Mouse (Mus musculus) megakaryocyte-erythroid progenitor cell, adult 5-6 weeks (primary cell): Measurements from ENCODE around the gene Clec4f. TPM values are rescaled to one million over a fixed set of nuclear protein-coding genes. Genes with fewer than 3 reads are reported as not detected.
A peak's percentile ranks its signal among the peaks of the same experiment; 100 is the strongest.
"Not testable (repeated sequence)": the region's sequence is repeated elsewhere in the genome, so short reads cannot be mapped to it uniquely, and the experiment has no call there.

Source experiments
- ATAC-seq: replicated peaks from 2 replicates; pipeline ENCODE4 v1.8.0; 2016; ENCODE audit warnings: mild to moderate bottlenecking, inconsistent platforms; ENCODE audit not compliant: severe bottlenecking, poor library complexity, low FRiP score, low TSS enrichment
- total RNA-seq, 2 experiments: library from RNA; stranded (forward) in 1 of 2; stranded (reverse) in 1 of 2; fragments of 200-1000, 215-1000 nt in 1 of 2; fragments of >200 nt in 1 of 2; fragmentation: Nextera tagmentation in 1 of 2; gene quantifications; 2 replicates each; pipeline ENCODE4 v1.2.3; 2014 to 2017

Clec4f gene
- total RNA-seq, 2 experiments from 2014 or later = not detected

DNA sequence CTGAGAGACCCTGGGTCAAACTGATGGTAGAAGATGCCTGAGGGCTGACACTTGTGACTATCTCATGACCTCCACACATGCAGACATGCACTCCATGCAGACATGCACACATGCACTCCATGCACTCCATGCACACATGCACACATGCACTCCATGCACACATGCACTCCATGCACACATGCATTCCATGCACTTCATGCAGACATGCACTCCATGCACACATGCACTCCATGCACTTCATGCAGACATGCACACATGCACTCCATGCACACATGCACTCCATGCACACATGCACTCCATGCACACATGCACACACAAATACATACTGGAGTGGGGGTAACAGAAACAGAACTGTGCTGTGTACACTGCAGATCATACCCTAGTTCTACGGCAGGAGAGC is 20.7 kb downstream of the Clec4f start:
- no peak for ATAC-seq

DNA sequence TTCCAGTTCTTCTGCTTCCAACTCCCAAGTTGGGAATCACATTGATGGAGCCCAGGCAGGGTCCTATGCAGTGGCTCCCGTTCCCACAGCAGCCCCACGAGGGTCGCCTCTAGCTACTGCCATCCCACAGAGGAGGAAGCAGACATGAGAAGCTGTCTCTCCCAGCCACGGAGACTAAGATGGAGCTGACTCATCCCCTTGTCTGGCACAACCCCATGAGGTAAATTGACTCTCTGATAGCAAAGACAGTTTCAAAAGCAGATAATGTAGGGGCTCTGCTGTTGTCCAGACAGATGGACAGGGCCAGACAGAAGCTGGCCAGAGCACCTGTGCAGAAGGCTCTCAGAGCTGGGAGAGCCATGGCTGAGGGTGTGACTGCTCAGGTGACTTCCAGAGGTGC is 21.4 kb downstream of the Clec4f start:
- ATAC-seq = not testable (repeated sequence)

DNA sequence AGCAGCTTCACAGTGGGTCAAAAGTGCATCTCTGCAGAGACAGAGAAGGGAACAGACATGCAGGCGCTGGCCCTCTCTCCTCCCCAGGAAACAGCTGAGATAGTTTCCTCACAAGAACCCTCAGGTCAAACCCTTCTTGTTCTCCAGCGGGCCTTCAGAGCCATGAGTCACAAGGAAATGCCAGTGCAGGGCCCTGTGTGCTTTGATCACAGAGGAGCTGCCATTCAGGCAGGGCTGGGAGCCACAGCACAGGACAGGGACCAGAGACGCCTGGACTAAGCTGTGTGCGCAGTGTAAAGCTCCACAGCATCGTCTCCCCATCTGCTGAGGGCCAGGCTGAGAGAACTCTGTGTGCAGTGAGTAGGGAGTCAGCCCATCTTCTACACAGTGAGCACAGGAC is 21.9 kb downstream of the Clec4f start:
- ATAC-seq = not testable (repeated sequence)

DNA sequence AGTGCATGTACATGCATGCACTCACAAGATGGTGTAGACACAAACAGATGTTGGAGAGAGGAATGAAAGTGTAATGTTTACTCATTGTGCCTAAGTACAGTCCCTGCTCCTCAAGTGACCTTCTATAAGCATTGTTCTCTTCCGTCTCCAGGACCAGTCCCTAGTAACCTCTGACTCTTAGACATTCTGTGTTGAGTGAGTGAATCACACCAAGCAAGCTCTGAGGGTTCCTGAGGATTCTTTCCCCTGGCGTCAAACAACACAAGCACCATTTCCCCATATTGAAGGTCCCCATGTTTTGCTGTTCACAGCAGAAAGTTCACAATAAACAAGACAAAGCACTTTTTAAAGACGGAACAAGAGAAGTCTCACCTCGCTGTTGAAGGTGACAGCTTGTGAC is 24.2 kb downstream of the Clec4f start:
- ATAC-seq = no peak

DNA sequence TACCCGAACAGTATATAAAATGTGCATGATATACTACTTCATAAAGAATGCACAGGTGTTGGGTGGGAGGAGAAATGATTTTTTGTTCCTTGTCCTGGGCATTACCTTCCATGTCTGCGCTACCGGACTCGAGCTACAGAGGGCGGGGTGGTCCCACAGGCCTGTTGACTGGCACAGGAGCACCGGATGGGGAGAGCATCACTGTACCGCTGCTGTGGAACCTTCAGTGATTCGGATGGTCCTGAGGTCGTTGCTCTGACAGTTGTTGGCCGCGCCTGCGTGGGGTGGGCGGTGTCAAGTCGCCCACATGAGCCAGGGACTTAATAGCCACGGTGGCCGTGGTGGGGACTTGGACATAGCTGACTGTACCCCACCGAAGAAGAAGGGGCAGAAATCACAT is 29.2 kb downstream of the Clec4f start:
- no peak for ATAC-seq

DNA sequence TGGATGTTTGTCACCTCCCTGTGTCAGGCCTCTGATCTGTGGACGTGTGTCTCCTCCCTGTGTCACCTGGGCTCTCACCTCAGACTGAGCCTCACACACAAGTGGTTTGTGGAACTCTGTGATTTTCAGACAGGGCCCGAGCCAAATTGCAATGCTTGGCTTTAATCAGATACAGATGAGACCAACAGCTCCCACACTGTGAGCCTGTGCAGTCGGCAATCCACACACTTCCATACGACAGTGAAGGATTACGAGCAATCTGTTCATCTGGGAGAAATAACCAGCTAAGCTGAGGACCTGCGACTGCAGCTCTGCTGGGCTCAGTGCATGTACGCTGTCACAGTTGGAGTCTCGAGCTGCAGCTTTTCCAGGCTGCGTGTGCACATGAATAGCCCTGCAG is 36.0 kb downstream of the Clec4f start:
- no peak for ATAC-seq

DNA sequence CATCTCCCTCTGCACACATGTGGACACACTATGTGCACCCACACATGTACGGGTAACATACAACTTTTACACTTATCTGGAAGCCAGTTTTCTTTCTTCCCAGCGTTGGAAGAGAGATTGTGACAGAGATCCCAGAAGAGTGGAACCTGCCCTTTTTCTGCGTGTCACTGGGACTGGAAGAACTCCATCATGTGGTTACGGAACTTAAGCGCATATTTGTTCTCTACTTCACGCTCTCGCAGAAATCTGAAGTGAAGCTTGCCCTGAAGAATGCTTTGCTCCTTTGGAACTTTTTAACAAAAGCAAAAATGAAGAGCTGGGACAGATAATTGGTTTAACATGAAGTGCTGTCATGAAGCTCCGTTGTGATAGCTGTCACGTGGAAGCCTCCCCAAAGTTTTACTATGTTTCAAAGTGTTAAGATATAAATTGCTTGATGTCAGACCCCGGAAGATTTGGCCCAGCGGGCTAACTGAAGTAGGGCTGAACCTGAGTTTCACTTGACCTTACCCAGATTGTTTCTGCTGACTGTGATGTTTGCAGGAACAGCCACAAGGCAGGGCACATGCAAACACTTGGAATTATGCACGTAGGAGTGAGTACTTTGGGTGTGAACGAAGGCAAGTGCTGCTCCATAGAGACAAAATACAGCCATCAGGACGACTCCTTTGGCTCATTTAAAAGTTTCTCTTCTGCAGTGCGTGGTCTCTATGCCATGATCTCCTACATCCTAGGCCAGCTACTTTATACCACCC is 38.2 kb downstream of the Clec4f start:
- no peak for ATAC-seq

DNA sequence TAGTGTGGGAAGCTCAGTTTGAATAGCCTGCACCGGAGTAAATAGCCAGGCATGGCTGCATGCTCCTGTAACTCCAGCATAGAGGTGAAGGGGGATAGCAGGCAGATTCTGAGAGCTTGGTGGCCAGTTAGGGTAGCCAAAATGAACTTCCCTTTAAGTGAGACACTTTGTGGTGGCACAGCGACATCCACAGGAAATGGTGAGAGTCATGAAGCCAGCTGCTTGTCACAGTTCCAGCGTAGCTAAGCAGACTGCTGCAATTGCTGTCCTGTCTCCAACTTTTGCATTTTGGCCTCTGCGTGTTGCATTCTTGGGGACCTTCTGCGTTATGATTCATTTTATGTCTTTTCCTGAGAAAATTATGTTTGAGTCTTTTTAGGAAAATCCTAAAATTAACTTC is 39.5 kb downstream of the Clec4f start:
- no peak for ATAC-seq

DNA sequence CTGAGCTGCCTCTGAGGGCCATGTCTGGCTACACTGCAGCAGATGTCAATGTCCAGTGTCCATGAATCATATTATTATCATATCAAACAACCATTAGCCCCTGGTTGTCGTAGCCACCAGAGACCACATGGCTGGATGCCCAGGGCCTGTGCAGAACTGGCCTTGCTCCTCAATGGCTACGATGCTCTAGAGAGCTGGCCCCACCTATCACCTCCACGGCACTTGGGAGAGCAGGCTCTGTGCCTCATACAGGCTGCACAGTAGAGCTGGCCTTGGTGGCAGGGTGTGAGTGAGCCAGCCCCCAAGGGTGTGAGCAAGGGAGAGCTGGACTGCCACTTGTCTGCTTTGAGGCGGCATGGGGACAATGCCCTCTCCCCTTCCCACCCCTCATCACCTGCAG is 41.5 kb downstream of the Clec4f start:
- ATAC-seq = no peak

DNA sequence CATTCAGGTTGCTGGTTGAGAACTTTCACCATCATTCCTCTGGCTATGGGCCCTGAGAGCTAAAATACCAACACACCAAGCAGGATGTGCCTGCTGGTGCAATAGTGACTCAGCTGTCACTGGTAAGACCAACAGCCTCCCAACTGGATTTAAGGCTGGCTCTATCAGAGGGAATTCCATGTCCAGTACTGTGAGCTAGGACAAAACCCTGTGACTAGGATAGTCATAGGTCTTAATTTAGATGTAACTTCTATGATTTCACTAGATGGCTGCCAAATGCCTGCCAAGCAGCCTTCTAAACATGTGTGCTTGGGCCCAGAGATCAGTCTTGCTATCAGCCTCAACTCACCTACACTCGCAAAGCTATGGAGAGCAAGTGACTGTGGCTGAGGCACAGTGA is 43.0 kb downstream of the Clec4f start:
- ATAC-seq = no peak

DNA sequence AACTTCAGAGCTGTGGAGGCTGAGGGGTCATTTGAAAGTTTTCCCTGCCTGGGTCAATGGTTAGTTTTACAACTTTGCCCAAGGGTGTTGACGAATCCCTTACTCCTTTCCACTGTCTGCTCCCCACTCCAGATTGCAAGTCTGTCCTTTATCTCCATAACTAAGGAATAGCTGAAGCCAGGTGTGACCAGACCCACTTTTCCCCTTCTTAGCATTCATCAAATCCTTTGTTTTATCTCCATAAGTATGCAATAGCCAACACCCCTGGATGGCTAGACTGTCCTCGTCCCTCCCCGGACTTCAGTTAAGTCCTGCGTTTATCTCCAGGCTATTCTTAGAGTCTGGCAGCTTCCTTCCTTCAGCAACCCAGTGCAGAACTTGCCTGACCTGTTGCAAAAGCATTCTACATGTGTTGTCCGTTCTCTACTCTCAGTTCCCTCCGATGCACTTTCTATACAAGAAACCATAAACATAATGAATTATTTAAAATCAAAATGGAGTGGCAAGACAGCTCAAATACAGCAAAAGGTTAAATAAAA is 56.3 kb downstream of the Clec4f start:
- no peak for ATAC-seq

DNA sequence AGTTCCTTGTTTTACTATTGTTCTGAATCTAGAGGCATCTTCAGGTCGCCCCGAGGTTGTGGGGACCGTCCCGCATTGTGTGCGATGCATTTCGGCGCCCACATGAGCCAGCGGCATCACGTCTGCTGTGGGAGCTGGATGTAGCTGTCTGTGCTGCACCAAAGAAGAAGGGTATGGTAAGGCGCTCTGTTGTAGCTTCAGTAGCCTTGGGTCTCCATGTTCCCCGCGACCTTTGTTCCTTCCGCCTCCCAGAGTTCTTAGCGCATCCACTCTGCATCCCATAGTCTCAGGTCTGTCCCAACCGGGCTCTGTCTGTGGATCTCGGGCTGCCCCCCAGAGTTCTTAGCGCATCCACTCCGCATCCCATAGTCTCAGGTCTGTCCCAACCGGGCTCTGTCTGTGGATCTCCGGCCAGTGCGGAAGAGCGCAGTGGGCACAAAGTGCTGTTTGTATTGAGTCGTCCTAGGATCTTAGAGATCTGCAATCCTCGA is 56.9 kb downstream of the Clec4f start:
- ATAC-seq = peak; percentile 41; the same call in 1 of the 2 replicates

DNA sequence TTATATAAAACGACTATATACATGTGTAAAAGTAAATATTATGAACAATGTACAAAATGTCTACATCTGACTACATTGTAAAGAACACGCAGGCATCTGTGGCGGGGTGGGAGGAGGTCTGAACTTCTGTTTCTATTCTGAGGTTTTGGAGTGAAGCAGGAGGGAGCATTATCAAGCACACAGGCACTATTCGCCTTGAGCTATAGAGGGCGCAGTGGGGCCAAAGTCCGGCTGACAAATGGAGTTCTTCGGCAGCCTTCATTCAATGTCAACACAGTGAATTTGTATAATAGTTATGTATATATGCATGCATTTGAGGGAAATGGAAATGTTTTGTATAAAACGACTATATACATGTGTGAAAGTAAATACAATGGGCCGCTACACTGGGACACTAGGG is 57.3 kb downstream of the Clec4f start:
- peak; percentile 86 for ATAC-seq

DNA sequence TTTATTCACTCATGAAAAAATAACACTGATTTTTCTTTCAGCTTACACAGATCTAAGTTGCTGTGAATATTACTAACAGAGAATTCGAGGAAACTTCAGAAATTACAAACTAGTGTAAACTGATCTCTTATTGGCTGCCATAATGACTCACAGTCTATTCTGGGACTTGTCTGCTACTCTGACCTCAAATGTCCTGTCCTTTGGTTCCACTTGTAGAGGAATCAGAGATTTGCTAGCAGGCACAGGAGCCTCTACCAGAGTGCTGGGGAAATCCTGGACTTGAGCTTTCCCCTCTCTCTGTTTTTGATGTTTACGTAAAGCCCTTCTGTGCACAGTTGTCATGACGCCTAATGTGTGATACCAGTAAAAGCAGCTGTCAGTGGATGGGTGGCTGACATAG is 58.0 kb downstream of the Clec4f start:
- no peak for ATAC-seq

DNA sequence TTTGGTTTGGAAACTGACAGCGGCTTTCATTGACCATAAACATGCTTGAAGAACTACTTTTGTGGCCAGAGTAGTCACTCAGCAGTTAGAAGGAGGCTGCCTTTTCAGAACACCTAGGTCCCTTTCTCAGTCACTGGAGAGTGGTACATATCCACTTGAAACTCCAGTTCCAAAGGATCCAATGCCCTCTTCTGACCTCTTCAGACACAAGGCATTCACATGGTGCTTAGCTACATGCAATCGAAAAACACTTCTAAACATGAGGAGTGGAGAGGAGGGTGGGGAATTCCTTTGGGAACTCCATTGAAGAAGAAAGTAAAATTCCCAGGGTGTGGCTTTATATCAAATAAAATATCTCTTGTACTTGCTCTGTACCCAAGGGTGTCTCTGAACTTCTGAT is 61.0 kb downstream of the Clec4f start:
- no peak for ATAC-seq

Other genes starting within 250 kb of the Clec4f start
- 46.9 and 55.9 TPM in 2 replicates for gene Tet3, start 197.1 kb downstream of the Clec4f start, total RNA-seq (2014; fragmentation: Nextera tagmentation)
- gene Tet3, start 197.1 kb downstream of the Clec4f start, total RNA-seq (2017) = 12.6 and 13.5 TPM in 2 replicates
- gene Dguok, start 149.2 kb downstream of the Clec4f start, total RNA-seq (2014; fragmentation: Nextera tagmentation) = 53.6 and 64.2 TPM in 2 replicates
- gene Dguok, start 149.2 kb downstream of the Clec4f start, total RNA-seq (2017) = 35.7 and 37.9 TPM in 2 replicates
- not detected in 2 replicates for gene Actg2, start 119.9 kb downstream of the Clec4f start, total RNA-seq (2014; fragmentation: Nextera tagmentation)
- gene Actg2, start 119.9 kb downstream of the Clec4f start, total RNA-seq (2017) = not detected in 2 replicates
- 22.7 and 24.9 TPM in 2 replicates for gene Stambp, start 83.5 kb downstream of the Clec4f start, total RNA-seq (2014; fragmentation: Nextera tagmentation)
- gene Stambp, start 83.5 kb downstream of the Clec4f start, total RNA-seq (2017) = 2.4 and 3.2 TPM in 2 replicates
- gene Cd207, start 21.7 kb upstream of the Clec4f start, total RNA-seq (2014; fragmentation: Nextera tagmentation) = not detected in 2 replicates
- not detected in 2 replicates for gene Cd207, start 21.7 kb upstream of the Clec4f start, total RNA-seq (2017)
- gene Vax2, start 55.1 kb upstream of the Clec4f start, total RNA-seq (2014; fragmentation: Nextera tagmentation) = not detected in 2 replicates
- not detected in 2 replicates for gene Vax2, start 55.1 kb upstream of the Clec4f start, total RNA-seq (2017)
- gene Atp6v1b1, start 86.8 kb upstream of the Clec4f start, total RNA-seq (2014; fragmentation: Nextera tagmentation) = not detected in 2 replicates
- not detected in 2 replicates for gene Atp6v1b1, start 86.8 kb upstream of the Clec4f start, total RNA-seq (2017)
- gene Ankrd53, start 106.5 kb upstream of the Clec4f start, total RNA-seq (2014; fragmentation: Nextera tagmentation) = not detected in 2 replicates
- gene Ankrd53, start 106.5 kb upstream of the Clec4f start, total RNA-seq (2017) = not detected in 2 replicates
- gene Tex261, start 119.6 kb upstream of the Clec4f start, total RNA-seq (2014; fragmentation: Nextera tagmentation) = 53.2 and 57.9 TPM in 2 replicates
- gene Tex261, start 119.6 kb upstream of the Clec4f start, total RNA-seq (2017) = 21.3 and 39.1 TPM in 2 replicates
- gene Nagk, start 138.8 kb upstream of the Clec4f start, total RNA-seq (2014; fragmentation: Nextera tagmentation) = 3.5 and 10.2 TPM in 2 replicates
- gene Nagk, start 138.8 kb upstream of the Clec4f start, total RNA-seq (2017) = 4.0 and 4.2 TPM in 2 replicates
- 8.3 and 17.4 TPM in 2 replicates for gene Paip2b, start 175.6 kb upstream of the Clec4f start, total RNA-seq (2014; fragmentation: Nextera tagmentation)
- 14.1 and 21.2 TPM in 2 replicates for gene Paip2b, start 175.6 kb upstream of the Clec4f start, total RNA-seq (2017)
- gene Zfp638, start 210.9 kb upstream of the Clec4f start, total RNA-seq (2014; fragmentation: Nextera tagmentation) = 104 and 139 TPM in 2 replicates
- 158 and 188 TPM in 2 replicates for gene Zfp638, start 210.9 kb upstream of the Clec4f start, total RNA-seq (2017)